Mouse (Mus musculus) right cerebral cortex, postnatal 14 days (tissue): Measurements from ENCODE around the gene Ccdc9b.
A peak's percentile ranks its signal among the peaks of the same experiment; 100 is the strongest.

ENCODE experiments used
- DNase-seq: peaks from one replicate; pipeline ENCODE4 v3.0.0; 2022

Gene Ccdc9b

DNA sequence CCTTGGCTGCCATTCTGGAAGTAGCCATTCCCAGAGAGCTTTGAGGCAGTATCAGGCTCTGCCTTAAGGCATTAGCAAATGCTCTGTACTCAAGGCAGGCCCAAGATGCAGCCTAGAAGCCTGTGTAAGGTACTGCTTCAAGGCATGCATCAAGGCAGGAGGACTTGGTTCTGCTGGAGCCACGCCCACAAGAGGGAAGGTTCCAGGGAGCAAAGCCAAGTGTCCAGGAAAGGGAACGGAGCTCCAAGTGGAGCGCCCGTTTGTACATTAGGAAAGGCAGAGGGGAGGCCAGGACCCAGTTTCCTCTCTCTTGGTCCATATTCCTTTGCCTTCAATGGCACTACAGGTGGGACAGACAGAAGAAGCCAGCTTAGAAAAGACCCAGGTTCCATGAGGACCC is 54.0 kb downstream of the Ccdc9b start:
- no peak for DNase-seq

DNA sequence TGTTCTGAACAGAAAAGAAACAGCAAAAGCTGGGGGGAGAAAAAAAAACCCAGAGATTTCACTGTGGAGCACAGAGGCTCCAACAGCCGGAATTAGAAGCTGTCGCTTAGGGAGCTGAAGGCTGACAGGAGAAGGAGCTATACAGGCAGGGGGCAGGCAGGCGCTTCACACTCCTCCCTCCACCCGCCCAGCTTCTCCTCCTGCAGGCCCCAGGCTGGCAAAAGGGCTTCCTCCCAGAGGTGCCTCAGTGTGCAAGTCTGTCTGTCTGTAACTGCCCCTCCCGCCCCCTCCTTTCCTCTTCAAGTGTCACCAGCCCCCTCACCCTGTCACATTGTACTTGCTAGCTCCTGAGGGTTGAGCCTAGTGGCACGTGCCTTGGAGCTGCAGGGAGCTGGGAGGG is 56.0 kb downstream of the Ccdc9b start:
- peak; percentile 36 for DNase-seq
